Mouse (Mus musculus) cerebellum, adult 9-10 months (tissue): ENCODE data around the gene Timp4.

Source experiments
- DNase-seq: peaks from one replicate; pipeline ENCODE4 v3.0.0; 2022

Timp4 gene

DNA sequence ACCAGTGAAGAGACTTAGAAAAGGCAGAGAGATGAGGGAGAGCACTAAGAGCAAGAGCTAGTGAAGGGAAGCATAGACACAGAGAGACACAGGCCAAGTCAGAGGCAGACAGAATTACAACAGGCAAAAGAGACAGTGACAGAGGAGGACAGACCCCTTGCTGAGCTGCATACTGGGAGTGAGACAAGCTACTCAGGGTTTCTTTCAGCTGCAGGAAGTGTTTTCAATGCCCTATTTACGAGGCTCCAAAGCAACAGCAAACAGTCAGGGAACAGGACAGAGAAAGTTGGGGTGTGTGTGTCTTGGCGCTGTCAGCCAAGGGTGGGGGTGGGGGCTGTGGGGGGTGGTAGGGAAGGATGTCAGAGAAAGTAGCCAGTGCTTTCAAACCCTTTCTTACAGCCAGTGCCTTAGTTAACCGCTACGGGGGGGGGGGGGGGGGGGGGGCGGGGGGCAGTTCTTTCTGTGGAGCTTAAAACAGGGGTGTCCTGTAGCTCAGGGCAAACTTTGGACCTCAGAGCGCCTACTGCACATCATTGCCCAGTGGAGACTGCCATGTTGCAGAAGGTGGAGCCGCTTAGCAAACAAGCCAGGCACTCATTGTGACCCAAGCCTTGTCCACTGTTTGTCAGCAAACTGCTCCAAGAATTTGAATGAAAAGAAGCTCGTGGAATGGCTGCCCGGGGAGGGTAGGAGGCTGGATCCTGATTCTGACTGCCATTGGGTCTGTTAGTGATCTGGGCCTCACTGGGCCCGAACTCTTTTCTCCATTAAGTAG lies at the start of gene Timp4:
TSS of gene Timp4 (minus strand) at position 107 of the 775 bp plus-strand sequence.
- DNase-seq, result no peak

DNA sequence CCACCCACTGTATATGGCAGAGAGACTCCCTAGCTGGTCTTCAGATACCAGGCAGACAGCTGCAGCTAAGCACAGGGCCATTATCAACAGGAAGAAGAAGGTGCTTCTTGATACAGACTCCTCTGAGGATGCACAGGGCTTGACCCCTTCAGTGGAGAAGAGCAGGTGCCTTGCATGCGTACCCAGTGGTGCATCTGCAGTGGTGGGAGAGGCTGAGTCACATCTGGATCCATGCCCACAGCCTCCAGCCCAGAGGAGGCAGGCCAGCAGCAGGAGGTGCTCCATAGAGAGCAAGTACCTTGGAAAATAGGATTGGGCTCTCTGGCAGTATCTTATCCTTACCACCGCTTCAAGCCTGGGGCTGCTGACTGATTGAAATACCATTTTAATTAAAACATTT lies 41.9 kb upstream of the Timp4 start:
- no peak for DNase-seq

DNA sequence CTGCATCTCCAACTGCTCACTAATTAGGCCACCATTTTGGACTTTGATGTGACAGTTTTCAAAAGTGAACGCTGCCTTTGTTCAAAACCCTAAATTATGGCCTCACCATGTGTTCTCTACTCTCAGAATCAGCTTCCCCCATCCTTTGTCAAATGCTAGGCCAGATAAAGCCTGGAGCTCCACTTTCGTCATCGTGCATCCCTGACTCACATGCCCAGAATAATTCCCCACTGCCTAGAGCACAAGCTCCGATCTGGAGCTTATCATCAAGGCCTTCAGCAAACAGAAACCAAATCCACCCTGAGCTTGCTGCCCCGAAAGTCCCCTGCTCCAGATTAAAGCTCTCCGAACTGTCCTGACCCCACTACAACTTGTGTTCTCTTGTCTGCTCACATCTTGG lies 40.6 kb upstream of the Timp4 start:
- DNase-seq, result no peak

DNA sequence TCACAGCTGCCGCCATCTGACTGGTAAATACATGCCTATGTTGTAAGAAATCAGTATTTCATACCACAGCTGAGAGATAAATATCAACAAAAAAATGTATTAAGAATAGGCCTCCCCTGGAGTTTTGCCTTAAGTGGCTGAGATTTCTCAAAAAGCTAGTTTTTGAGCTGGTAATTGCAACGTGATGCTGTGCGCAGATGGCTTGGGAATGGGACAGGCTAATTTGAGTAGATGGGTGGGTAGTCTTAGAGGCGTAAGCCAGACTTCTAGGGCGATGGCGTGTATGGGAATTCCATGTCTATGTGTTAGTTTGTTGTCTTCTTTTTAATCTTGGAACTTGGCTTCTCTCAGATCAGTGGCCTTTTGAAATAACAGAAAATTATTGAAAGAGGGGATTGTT lies 39.8 kb upstream of the Timp4 start:
- DNase-seq, result no peak

DNA sequence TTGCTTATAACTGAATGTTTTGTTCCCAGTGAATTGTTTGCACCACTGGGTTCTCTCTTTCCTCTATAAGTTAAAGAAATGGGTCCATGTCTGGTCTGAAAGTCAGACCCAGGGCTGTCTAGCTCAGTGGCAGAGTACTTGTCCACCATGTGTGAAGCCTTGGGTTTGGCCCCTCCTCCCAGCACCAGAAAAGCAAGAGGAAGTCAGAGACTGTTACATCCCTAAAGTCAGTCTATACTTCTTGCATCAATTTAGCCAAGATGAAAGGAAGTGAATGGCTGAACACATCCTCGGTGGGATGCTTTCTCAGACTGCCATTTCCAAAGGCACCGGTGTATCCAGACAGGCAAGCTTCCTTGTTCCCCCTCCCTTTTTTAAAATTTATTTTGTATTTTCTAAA lies 39.1 kb upstream of the Timp4 start:
- no peak for DNase-seq

DNA sequence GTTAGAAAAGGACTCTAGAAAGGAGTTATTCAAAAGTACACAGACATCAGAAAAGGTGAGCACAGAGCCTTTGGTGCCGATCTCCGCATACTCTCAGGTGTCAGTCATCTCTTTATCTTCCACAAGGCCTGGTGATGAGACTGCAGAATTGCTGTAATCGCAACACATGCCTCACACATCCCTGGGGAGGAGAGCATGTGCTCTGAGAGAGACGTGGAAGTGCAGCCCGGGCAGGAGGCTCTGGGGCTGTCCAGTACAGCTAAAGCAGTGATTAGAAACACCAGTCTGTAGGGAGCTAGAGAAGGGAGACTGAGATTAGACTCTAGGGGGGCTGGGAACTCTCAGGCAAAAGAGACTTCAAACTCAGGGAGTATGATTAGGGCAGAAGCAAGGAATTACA lies 38.6 kb upstream of the Timp4 start:
- no peak for DNase-seq

DNA sequence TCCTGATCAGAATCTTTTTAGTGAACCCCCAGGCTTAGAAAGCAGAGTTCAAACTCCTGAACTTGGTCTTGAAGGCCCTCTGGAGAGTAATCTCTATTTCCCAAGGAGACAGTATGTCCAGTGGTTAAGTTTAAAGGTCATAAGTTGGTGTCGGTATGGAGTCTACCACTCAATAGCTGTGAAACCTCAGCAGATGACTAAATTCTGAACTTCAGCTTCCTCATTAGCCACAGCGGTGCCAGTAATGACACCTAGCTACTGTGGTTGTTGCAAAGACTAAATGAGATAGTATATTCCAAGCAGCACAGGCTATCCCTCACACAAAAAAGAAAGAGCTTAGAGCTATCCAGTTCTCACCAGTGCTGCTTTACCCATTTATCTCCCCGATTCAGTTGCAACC lies 36.2 kb upstream of the Timp4 start:
- DNase-seq, result no peak

DNA sequence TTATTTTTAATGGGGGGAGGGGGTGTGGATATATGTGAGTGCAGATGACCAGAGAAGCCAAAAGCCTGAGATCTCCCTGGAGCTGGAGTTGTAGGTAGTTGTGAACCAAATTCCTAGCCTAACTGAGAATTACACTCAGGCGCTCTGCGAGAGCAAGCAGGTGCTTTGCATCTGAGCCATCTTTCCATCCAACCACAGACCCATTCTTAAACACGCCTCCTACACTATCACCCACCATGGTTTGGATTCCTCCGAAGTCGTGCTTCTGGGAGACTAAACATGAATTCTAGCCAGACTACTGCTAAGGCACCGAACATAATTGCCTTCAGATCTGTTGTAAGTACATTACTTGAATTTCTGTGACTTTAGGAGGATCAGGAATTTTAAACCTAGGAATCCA lies 34.4 kb upstream of the Timp4 start:
- DNase-seq, result no peak

DNA sequence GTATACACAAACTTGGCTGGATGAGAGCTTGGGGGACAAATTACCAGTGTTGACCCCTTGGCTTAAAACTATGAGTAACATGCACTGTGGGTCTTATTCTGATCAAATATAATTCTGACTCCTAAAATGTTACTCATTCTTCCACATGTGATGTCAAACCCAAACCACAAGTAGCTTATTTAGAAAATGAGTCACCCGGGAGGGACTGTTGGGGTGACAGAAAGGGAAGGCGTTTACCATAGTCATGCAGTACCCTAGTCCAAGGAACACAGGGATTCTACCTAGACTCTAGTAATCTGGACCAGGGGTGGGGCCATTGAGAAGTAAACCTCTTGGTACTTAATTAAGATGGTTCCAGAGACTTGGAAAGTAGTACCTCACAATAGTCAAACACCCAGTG lies 32.1 kb upstream of the Timp4 start:
- DNase-seq, result no peak

DNA sequence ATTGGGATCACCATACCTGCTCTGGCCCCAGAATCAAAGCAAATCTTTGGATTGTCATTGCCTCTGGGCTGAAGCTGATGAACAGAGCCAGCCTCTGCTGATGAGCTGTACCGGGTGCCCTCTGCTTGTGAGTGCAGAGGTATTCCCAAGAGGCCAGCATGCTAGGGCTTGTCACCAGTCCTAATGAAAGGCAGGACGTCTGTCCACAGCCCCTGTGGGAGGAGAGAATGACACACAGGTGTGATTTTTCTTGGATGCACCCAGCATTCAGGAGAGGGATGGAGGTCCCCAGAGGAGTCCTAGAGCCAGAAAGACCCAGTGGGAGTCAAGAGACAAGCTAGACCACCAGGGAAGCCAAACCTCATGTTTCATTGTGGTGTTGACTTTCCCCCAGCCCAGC lies 27.6 kb upstream of the Timp4 start:
- no peak for DNase-seq

DNA sequence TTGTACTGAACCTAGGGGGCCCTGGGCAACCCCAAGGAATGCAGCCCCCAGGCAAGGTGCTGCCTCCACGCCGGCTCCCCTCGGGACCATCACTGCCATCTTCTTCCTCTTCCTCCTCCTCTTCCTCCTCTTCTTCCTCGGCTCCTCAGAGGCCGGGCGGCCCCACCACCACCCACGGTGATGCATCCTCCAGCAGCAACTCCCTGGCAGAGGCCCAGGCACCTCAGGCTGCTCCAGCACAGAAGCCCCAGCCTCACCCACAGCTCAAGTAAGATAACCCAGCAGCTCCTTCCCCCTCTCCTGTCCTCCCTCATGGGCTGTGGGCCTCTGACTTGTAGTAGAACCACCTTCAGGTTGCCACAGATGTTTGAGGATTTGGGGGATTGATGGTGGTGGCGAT lies 26.1 kb upstream of the Timp4 start:
- DNase-seq, result no peak

DNA sequence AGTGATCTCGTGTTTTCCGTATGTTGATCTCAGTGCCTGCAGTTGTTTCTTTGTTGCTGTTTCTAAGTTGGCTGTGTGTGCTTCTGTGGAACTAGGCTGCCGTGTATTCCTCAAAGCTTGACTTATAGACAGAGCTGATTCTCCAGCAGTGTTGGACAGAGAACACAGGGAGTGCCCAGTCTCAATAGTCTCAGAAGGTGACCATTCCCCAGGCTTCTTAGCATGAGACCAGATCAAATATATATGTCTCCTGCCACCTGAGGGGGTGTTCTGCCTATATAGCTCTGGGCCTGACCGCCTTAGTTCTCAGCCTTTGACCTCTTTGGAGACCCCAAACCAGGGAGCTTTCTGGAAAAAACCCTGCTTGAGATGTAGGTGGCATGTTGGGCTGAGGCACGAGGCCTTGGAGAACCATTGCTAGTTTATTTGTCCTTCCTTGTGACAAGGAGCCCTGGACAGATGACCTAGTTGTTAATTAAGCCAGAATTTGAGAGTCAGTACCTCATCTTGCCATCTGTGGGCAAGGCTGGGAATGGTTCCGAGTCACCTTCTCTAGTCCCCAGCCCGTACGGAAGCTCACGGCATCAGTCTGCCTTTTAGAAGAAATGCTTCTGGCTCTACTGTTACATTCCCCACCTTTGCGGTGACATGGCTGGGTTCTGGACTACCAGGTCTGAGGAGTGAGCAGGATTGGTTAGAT lies 23.3 kb upstream of the Timp4 start:
- peak; percentile 57 for DNase-seq

DNA sequence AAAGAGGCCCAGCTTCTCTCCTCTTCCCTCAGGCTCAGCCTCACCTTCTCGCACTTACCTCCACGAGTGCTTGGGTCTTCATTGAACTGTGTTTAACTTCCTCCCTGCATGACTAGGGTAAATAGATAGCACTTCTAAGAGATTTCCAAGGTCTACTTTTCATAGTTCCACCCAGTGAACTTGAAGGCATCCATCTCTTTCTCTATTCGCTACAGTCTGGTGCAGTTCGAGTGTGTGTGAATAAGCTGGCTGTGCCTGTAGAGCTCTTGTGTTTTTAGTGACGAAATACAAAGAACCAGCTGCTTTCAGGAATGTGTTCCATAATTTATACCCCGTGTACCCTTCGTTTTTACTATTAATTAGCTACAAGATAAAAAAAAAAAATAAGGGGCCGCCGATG lies 22.7 kb upstream of the Timp4 start:
- no peak for DNase-seq

DNA sequence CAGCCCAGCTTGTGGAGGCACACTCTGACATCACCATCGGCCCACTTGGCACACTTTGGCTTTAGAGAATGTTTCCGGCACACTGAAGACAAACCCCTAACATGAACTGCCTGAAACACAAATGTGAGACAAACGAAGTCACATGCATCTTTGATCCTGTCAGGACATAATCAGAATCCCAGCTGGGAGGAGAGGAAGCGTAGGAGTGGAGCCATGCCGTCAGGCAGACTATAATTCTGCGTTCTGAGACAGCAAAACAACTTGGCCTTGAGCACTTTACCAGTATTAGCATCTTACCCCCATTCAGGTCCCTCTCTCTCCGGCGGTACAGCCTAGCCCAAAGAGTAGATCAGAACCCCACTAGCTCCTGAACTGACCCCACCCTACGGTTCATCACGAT lies 21.3 kb upstream of the Timp4 start:
- DNase-seq, result no peak

DNA sequence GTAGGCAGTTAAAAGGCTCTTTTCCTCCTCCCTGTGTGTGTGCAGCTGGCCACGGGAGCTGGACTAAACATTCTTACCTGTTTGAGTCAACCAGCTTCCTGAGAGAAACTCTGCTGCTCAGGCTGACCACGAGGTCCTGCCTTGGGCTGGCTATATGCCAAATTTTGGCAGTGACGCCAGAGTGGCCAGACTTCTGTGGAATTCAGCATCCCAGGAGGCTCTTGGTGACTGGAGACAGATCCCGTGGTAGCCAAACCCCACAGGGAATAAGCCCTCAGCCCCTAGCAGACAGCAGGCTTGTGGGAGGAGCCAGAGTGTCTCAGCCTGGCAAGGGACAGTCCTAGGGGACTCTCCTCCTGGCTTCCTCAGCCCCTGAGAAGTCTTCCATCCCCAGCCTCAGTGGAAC lies 19.9 kb upstream of the Timp4 start:
- peak; percentile 54 for DNase-seq

DNA sequence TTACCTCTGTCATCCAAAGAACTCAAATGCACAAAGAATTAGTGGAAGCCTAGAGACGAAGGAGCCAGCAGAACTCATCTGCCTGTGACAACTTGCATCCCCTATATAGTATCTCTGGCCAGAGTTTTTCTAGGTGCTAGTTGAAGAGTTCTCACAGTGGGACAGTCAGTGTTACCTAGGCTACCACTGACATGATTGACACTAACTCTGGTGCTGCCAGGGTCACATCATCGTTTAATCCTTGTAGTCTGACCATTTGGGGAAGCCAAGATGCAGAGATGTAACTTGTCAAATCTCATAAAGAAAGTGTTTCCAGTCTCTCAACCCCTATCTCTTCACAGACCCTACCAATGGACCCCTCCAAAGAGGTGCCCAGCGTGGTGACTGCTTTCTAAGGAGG lies 19.3 kb upstream of the Timp4 start:
- no peak for DNase-seq

DNA sequence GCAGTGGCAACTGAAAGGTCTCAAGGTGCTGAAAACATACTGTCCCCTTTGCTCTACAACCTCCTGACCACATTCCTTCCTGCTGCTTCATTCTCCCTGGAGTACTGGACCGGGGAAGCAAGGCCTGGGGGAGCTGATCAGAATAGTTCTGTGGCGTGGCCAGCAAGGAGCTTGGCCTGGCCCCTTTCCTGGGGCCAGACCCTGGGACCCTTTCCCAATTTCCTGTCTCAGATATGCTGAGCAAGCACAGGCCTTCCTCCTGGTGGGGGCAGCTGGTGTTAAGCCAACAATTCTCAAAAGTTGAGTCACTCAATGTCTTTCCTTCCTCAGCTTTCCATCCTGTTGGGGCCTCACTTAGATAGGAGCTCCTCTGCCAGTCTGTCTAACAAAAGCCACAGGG lies 18.1 kb upstream of the Timp4 start:
- no peak for DNase-seq

DNA sequence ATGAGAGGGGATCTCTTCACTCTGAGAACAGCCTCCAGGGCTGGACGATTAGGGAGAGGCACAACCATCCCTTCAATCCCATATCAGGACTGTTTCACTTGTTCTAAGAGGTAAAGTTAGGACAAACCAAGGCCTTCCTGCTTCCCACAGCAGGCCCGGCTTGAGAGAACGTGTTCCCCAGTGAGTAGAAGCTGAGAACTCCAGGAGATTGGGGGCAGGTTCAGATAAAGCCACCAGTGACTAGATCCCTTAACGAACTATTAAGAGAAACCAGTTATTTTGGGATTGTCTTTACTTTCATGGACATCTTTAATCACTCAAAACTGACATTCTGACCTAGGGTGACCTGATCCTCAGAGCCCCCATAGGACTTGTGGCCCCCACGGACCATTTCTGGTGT lies 17.6 kb upstream of the Timp4 start:
- no peak for DNase-seq

DNA sequence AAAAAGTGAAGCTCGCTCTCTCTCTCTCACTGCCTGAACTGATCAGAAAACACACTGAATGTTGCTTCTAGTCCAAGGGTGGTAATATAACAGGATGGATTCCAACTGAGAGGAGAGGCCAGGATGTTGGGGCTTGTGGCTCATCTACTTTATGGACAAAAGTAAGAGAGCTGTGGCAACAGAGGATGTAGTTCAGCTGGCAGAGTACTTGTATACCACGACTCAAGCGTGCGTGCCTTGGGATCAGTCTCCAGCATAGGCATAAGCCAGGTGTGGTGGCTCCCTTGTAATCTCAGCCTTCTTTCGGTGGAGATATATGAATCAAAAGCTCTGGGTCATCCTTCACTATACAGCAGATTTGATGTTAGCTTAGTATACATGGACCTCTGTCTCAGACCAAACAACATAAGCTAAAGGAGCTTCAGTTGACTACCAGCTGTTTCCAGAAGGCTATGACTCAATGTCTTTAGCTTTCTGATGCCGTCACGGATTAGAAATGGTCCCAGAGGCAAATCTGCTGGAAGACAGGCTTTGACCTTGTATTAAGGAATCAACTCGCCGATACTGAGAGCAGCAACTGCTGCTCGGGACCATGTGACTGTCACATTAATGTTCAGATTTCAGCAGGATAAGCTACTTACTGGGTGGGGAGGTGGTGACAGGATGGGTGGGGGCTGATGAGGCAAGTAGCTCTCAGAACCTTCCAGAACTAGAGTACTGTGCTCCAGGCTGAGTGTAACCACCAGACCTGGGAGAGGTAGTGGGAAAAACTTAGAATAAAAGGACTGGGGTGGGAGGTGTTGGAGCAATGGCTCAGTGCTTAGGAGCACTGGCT lies 16.8 kb upstream of the Timp4 start:
- DNase-seq, result no peak

DNA sequence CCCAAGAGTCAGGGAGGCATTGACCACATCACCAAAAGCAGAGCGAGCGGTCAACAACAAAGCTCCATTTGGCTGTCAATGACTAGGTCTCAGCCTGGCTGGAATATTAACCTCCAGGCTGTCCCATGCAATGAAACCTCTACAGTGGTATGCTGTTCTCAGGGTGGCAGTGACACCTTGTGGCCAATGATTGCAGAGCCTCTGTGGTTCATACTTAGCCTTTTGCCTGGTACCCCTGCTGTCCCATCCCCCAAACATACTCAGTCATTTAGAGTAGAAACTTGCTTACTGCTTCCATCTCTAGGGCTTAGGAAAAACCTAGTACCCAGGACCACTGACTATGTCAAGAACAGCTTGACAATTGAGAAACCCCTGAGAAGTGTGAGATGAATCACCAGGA lies 15.9 kb upstream of the Timp4 start:
- DNase-seq, result peak; percentile 91

DNA sequence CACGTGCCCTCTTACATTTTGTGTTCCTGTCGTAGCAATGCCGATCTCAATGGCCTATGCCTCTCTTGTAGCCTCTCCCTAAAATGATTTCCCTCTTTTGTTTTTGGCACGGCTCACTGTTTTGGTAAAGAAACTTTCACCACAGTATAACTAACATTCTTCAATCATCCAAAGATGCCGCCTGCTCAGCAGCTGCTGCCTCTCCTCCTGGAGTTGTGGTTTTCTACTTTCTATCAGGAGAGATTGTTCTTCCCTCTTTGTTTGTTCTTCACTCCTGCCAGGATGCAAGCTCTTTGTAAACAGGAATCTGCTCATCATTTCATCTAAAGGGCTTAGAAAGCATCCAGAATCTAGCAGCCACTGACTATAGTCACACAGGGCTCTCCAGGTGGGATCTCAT lies 14.8 kb upstream of the Timp4 start:
- DNase-seq, result no peak

DNA sequence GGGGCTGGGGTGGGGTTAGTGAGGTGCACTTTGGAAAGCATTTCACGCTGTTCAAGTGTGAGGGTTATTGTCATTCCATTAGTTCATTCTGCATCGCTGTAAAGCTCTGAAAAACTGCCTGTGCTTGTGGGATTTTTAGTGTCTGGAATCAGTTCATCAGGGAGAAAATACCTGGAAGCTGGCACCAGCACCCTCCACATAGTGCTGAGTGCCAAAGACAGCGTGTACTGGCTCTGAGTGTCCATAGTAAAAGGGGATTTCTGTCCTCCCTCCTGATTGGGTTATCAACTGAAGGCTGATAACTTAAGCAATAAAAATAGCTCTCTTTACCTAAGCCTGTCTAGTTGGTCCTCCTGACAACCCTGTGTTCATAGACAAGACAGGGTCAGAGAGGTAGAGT lies 8.5 kb upstream of the Timp4 start:
- peak; percentile 77 for DNase-seq

DNA sequence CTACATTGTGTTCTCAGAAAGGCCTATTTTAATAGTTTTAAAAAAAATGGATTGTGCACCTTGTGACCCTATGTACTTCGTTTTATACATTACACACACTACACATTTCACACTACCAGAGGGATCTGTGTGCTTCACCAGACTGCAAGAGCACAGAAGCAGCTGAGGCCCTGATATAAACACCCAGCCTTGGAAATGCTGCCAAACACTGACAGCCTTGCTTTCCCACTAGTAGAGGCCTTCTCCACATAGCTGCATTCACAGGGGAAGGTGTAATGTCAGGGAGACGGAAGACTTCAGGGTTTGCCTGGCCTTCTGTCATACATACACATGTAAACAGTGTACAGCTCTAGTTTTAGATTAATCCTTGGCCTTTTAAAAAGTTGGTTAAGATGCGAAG lies 3.2 kb upstream of the Timp4 start:
- DNase-seq, result no peak

DNA sequence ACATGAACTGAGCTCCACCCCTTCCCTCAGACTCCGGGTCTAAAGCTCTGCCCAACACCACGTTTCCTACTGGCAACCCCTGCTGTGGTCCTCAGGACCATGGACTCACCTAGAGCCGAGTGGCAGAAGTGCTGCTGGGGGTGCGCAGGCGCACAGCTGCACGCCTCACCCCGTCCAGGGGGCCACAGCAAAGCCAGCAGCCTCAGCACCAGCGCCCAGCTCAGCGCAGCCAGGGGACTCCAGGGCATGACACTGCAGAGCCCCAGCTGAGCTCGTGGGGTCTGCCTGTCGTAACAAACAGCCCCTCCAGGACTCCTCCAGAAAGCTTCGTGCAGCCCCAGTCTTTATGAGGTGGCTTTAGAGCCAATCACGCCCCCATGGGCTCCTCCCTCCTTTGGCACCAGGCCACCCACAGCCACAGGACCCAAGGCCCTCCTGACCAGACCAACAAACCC lies 447 bp downstream of the Timp4 start:
- DNase-seq, result no peak
